Mouse (Mus musculus): ENCODE data around the gene Cst12.

- TF ChIP-seq CTCF (IDR thresholded peaks at IDR 0.05; ENCODE audit: low read depth) (no peak), EP300 (optimal IDR thresholded peaks at IDR 0.05) (no peak)
Observed at GRCm38 (mm10) chr2:148750058-148750457, 39.1 kb upstream of the Cst12 start, which contains the start of gene Cstl1.
